10 mouse cellular contexts compared by ENCODE assay signal in the genomic region with DNA sequence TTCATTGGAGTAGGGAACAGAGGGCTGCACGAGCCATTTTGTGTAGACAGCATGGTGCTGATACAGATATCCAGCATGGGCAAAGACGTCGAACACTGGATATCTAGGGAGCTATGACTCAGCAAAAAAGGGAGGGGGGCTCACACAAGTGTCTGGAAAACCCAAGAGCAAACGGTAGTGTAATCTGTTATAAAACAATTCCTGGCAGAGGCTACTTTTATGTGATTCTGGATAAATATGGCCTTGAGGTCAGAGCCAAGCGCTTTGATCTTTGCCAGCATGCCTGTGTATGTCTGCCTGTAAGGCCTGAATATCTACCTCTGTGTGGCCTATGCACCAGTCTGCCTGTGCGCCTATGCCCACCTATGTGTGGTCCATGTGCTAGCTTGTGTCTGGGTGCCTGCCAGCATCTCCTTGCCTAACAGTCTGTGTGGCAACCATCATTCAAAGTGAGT. TPM values are rescaled to one million over a fixed set of nuclear protein-coding genes. Genes with fewer than 3 reads are reported as not detected.
DNase-seq lines count a peak whose midpoint lies in the region; ATAC-seq lines count a peak whose summit lies in the region.
"Had no signal": no experiment of that assay in that cellular context is flagged by ENCODE, and none has a peak within 500 bp of the region (broad histone marks: within the 10 kb centered on the region; RNA-seq: fewer than 3 reads in every experiment).

No protein-coding gene starts in this region.

- peak; percentile 8 to 15 for DNase-seq in heart, adult 18-20 months
- DNase-seq in heart, postnatal 36 days, result no peak
- peak; percentile 37 for DNase-seq in right cerebral cortex, postnatal 14 days
- no peak for DNase-seq in right cerebral cortex, adult 18-20 months
- peak; percentile 28 to 72 for DNase-seq in layer of hippocampus, adult 18-20 months (ENCODE audit: low spot score in 2 of 2)
- DNase-seq in urinary bladder, postnatal 10 days (ENCODE audit: low spot score), result no peak
- DNase-seq: cerebellum, postnatal 36 days; kidney, adult 8-10 months had no signal

- H3K27me3 ChIP-seq in heart, embryonic 11.5 days (ENCODE audit: control insufficient read depth, insufficient read depth, low read length), result no peaks in the 10 kb centered on the region

- intact Hi-C loops in heart, postnatal 36 days (cut with DNase I), result no loop called here

- no peaks in the 10 kb centered on the region for H3K36me3 ChIP-seq in heart, embryonic 11.5 days (ENCODE audit: control insufficient read depth, insufficient read depth, low read length)

- no peak overlapping the region for H3K27ac ChIP-seq in heart, embryonic 11.5 days (ENCODE audit: low read depth, low read length)

- no peak overlapping the region for H3K4me2 ChIP-seq in heart, embryonic 11.5 days

- no peak overlapping the region for H3K4me3 ChIP-seq in heart, embryonic 11.5 days (ENCODE audit: low read depth, low read length)

- 52% methylated on average over 6 of the region's 6 CpGs for WGBS in heart, embryonic 11.5 days (ENCODE audit: insufficient replicate concordance)

- no peak overlapping the region for H3K9ac ChIP-seq in heart, embryonic 11.5 days (ENCODE audit: low read depth, low read length)

- ATAC-seq in megakaryocyte progenitor cell, adult 5-6 weeks (replicated peaks; ENCODE audit: poor library complexity), result peak; percentile 34; the same call in 1 of the 2 replicates
- no peak for ATAC-seq in heart, embryonic 11.5 days (replicated peaks; ENCODE audit: insufficient number of reproducible peaks, low FRiP score, low TSS enrichment)

- H3K4me1 ChIP-seq in heart, embryonic 11.5 days (ENCODE audit: control insufficient read depth, insufficient read depth, low read length), result peaks cover 5% of the 10 kb centered on the region; the same call in 1 of the 2 replicates

- no peaks in the 10 kb centered on the region for H3K9me3 ChIP-seq in heart, embryonic 11.5 days (replicated peaks; ENCODE audit: control insufficient read depth, low read length)

RNA-seq across cellular contexts. Expression of gene Disp1, which starts 8.5 kb away (rescaled TPM):
- 1 to 10 TPM; 7.6 to 8.3 TPM for total RNA-seq in heart, adult 18-20 months (2021)
- 1 to 10 TPM; 5.6 to 7.0 TPM for total RNA-seq in heart, postnatal 36 days (2021)
- total RNA-seq in layer of hippocampus, adult 18-20 months (2021), result 1 to 10 TPM; 4.8 to 5.5 TPM
- 5.7 and 6.2 TPM in 2 replicates for total RNA-seq in megakaryocyte progenitor cell, adult 5-6 weeks (2015)
- 5.3 and 7.2 TPM in 2 replicates for total RNA-seq in megakaryocyte progenitor cell, adult 5-6 weeks (2017)
- polyA plus RNA-seq in heart, embryonic 11.5 days (2014; fragmentation: Nextera tagmentation; extraction: Ambion mirVana), result 11.8 and 12.6 TPM in 2 replicates

Comparison
In these comparisons a context has a peak if more than half of its experiments do, and no peak if none do; other contexts are left out.
1. DNase-seq: peak in heart, adult 18-20 months (2 of 2), right cerebral cortex, postnatal 14 days (single experiment) and layer of hippocampus, adult 18-20 months (2 of 2); none in heart, postnatal 36 days (0 of 2), right cerebral cortex, adult 18-20 months (single experiment) and urinary bladder, postnatal 10 days (single experiment).